Mouse (Mus musculus) lung, embryonic 14.5 days (tissue): ENCODE results near the gene Rgs6. TPM values are rescaled to one million over a fixed set of nuclear protein-coding genes. Genes with fewer than 3 reads are reported as not detected.

Experiments used
- ATAC-seq: fragments of 200-750 bp; cut with Nextera tagmentation; 2 replicates; pipeline ENCODE4 v1.8.0; 2017; ENCODE audit warnings: mild to moderate bottlenecking, moderate TSS enrichment, moderate library complexity; ENCODE audit not compliant: insufficient read depth
- DNase-seq: peaks from one replicate; pipeline ENCODE4 v3.0.0-alpha.2; 2015
- H3K27ac ChIP-seq: fragments of 300-500 bp; sonication (generic); 2 replicates; pipeline ENCODE4 v1.5.1; 2014; ENCODE audit warnings: low read depth, mild to moderate bottlenecking, moderate library complexity
- H3K27me3 ChIP-seq: fragments of 300-500 bp; sonication (generic); 2 replicates; pipeline ENCODE4 v1.6.1; 2014; ENCODE audit warnings: low read length, control low read depth; ENCODE audit not compliant: insufficient read depth
- H3K36me3 ChIP-seq: fragments of 300-500 bp; sonication (generic); 2 replicates; pipeline ENCODE4 v1.6.1; 2014; ENCODE audit warnings: control low read depth; ENCODE audit not compliant: insufficient read depth
- H3K4me1 ChIP-seq: fragments of 300-500 bp; sonication (generic); 2 replicates; pipeline ENCODE4 v1.6.1; 2014; ENCODE audit warnings: antibody characterized with exemption, control low read depth; ENCODE audit not compliant: insufficient read depth
- H3K4me2 ChIP-seq: fragments of 300-500 bp; sonication (generic); 2 replicates; pipeline ENCODE4 v1.6.1; 2014; ENCODE audit warnings: mild to moderate bottlenecking
- H3K4me3 ChIP-seq: fragments of 300-500 bp; sonication (generic); 2 replicates; pipeline ENCODE4 v1.5.1; 2014; ENCODE audit warnings: low read depth, low read length
- H3K9ac ChIP-seq: fragments of 300-500 bp; sonication (generic); 2 replicates; pipeline ENCODE4 v1.6.1; 2014
- H3K9me3 ChIP-seq: fragments of 300-500 bp; sonication (generic); 2 replicates; pipeline ENCODE4 v1.6.1; 2016; ENCODE audit warnings: low read depth, low read length, control low read depth
- CTCF ChIP-seq: IDR thresholded peaks from 2 replicates; pipeline ENCODE4 v1.5.1; 2016; ENCODE audit warnings: antibody characterized with exemption, low read depth
- WGBS: fragments of 180-500 bp; shearing (Covaris S2); extraction: QIAGEN DNeasy Blood & Tissue Kit; methylation state at CpG from one replicate; pipeline ENCODE4 v1.1.7; 2014; 5-methylcytosine and 5-hydroxymethylcytosine counted together
- polyA plus RNA-seq: library from polyadenylated mRNA; unstranded; fragments of >200 nt; fragmentation: Nextera tagmentation; extraction: Ambion mirVana; gene quantifications from 2 replicates; pipeline ENCODE4 v1.2.1, GENCODE M21; 2014

Gene Rgs6
- polyA plus RNA-seq, 1 experiment from 2014 or later = 2.8 TPM

DNA sequence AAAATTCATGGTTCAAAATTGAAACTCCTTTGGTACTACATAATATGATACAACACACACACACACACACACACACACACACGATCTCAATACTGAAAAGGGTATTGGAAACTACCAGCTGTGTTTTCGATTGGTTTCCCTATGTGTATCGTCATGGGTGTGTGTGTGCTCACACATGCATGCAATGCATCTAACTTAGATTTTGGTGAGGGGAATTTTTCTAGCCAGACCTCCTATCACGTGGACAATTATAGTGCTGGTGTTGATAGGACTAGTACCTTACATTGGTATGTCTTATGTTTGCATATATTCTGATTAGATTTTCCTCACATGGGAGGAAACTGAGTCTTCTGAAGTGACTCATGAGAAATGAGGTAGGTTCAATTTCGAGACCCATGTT, 192.8 kb downstream of the Rgs6 start:
- no peaks in the 10 kb centered on the region for H3K27me3 ChIP-seq
- DNase-seq (no peak), ATAC-seq (no peak)
- H3K4me2 ChIP-seq = no peak overlapping the region
- H3K4me1 ChIP-seq = no peaks in the 10 kb centered on the region
- no peaks in the 10 kb centered on the region for H3K9me3 ChIP-seq
- no peak overlapping the region for H3K9ac ChIP-seq
- TF ChIP-seq CTCF = no peak
- H3K36me3 ChIP-seq = no peaks in the 10 kb centered on the region
- WGBS = 85% methylated on average over 5 of the region's 5 CpGs
- no peak overlapping the region for H3K27ac ChIP-seq
- no peak overlapping the region for H3K4me3 ChIP-seq

DNA sequence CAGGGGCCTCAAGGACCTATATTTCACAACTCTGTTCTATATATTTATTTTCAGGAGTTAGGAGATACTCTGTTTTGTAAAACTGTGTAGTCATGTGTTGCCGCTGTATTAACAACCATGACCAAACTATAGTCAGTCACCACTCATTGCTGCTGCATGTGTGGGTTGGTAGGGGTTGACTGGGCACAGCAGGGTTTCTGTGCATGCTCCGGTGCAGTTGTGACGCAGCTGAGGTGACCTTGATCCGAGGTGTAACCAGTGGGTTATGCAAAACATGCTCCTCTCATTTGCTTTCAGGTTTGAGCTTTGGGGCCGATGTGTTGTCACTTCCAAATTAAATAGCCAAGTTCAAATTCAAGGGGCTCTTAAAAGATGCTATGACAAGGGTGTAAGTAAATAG, 193.3 kb downstream of the Rgs6 start:
- Histone ChIP-seq H3K9me3 (no peaks in the 10 kb centered on the region), H3K27ac (no peak overlapping the region), H3K4me3 (no peak overlapping the region), H3K36me3 (no peaks in the 10 kb centered on the region), H3K9ac (no peak overlapping the region), H3K4me2 (no peak overlapping the region), H3K27me3 (no peaks in the 10 kb centered on the region), H3K4me1 (no peaks in the 10 kb centered on the region)
- no peak for DNase-seq
- no peak for ATAC-seq
- WGBS = 85% methylated on average over 5 of the region's 5 CpGs
- no peak for TF ChIP-seq CTCF

DNA sequence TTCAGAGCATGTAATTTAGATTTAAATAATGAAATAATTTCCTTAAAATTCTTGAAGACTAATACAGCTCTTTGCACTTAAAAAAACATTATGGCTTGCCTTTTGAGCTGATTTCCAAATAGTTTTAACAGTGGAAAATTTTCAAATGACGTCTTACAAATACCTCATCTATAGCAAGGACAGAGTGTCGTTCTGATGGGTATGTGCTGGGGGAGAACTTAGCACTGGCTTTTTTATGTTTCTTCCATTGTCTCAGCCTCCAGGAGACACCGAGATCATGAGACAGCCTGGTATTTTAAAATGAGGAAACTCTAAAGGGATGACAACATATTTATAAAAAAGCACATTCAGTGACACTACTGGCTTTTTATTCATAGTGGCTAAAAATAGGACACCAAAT, 204.0 kb downstream of the Rgs6 start:
- H3K9me3 ChIP-seq = no peaks in the 10 kb centered on the region
- no peak overlapping the region for H3K27ac ChIP-seq
- no peak for ATAC-seq
- no peak overlapping the region for H3K4me2 ChIP-seq
- H3K36me3 ChIP-seq = no peaks in the 10 kb centered on the region
- H3K9ac ChIP-seq = no peak overlapping the region
- H3K27me3 ChIP-seq = no peaks in the 10 kb centered on the region
- H3K4me1 ChIP-seq = no peaks in the 10 kb centered on the region
- no peak overlapping the region for H3K4me3 ChIP-seq
- DNase-seq = no peak
- no peak for TF ChIP-seq CTCF
- WGBS = 46% methylated on average over 3 of the region's 3 CpGs

DNA sequence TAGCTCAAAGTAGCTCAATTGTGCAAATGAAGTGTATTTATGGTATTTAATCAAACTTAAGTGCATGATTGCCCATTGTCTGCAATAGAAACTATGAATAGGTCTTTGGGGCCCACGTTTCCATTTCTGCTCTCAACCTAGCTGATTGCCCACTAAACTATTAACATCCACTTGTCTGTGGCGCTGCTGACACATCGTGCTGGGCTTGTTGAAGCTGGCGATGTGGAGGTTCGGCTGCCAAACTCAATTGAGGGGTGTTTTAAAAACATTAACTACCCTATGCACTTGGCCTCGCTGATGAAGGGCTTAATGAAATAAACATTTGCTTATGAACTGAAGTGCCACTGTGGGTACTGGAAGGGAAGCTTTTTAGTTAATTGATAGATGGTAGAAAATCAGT, 211.8 kb downstream of the Rgs6 start:
- H3K4me2 ChIP-seq = no peak overlapping the region
- no peaks in the 10 kb centered on the region for H3K4me1 ChIP-seq
- DNase-seq (no peak), ATAC-seq (no peak)
- H3K4me3 ChIP-seq = no peak overlapping the region
- no peaks in the 10 kb centered on the region for H3K9me3 ChIP-seq
- H3K27ac ChIP-seq = no peak overlapping the region
- H3K9ac ChIP-seq = no peak overlapping the region
- 60% methylated on average over 6 of the region's 6 CpGs for WGBS
- no peaks in the 10 kb centered on the region for H3K27me3 ChIP-seq
- no peaks in the 10 kb centered on the region for H3K36me3 ChIP-seq
- TF ChIP-seq CTCF = no peak

DNA sequence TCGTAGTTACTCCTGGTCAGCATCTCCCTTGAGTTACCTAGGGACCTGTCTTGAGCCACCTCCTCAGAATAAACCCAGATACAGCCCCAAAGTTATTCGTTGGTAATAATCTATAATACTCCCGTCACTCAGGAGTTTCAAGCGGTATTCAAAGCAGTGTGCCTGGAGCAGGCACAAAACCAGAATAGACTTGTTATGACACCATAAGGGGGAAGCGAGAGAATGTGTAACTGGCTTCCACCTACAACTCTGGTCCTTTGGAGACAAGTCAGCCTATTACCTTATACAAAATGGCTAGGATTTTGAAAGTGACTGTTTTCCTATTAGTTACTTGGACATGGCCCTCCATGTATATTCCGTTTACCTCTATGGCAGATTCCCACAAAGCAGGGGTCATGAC, 213.6 kb downstream of the Rgs6 start:
- 83% methylated on average over 6 of the region's 6 CpGs for WGBS

DNA sequence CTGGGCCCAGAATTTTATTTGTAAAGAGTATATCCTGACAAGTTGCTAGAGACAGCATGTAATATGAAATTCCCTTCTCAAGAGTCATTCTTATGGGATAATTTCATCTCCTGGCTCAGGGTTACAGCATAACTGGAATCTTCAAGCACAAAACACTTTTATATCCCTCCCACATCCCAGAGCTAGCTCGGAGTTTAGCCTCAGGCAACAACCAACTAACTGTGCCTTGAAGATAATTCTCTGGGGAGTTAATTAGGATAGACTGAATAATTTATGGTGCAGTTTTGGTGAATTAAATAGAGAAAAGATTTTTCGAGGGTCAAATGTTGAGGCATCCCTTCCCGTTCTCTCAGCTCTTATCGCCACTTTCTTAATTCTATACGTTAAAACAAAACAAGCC, 214.6 kb downstream of the Rgs6 start:
- TF ChIP-seq CTCF = no peak
- no peak overlapping the region for H3K27ac ChIP-seq
- no peaks in the 10 kb centered on the region for H3K4me1 ChIP-seq
- H3K27me3 ChIP-seq = no peaks in the 10 kb centered on the region
- H3K36me3 ChIP-seq = no peaks in the 10 kb centered on the region
- H3K9me3 ChIP-seq = no peaks in the 10 kb centered on the region
- DNase-seq = no peak
- ATAC-seq = no peak
- WGBS = 82% methylated on average over 5 of the region's 5 CpGs
- H3K4me2 ChIP-seq = no peak overlapping the region
- H3K4me3 ChIP-seq = no peak overlapping the region
- no peak overlapping the region for H3K9ac ChIP-seq

More for the DNA sequence above, 213.6 kb downstream of the Rgs6 start:
- H3K36me3 ChIP-seq = no peaks in the 10 kb centered on the region
- no peak overlapping the region for H3K4me2 ChIP-seq
- no peak for TF ChIP-seq CTCF
- H3K9ac ChIP-seq = no peak overlapping the region
- no peaks in the 10 kb centered on the region for H3K27me3 ChIP-seq
- DNase-seq (no peak), ATAC-seq (no peak)
- H3K27ac ChIP-seq = no peak overlapping the region
- no peaks in the 10 kb centered on the region for H3K9me3 ChIP-seq
- no peaks in the 10 kb centered on the region for H3K4me1 ChIP-seq
- H3K4me3 ChIP-seq = no peak overlapping the region

DNA sequence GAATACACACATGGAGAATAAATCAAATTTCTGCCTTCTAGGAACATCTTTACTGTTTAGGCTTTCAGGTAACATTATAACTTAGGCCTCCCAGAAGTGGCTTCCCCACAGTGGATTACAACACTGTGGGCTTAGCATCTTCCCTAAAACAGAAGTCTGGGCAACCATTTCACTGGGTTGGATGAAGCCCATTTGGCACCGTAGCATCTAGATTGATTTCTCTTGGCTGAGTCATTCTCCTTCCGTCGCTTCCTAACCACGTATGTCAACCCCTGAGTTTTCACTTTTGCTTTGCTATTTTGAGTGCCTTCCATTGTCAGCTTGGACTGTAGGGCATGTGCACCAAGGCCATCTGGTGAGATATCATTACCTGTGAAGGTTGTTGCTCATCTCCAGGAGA, 217.1 kb downstream of the Rgs6 start:
- H3K27me3 ChIP-seq = no peaks in the 10 kb centered on the region
- H3K27ac ChIP-seq = no peak overlapping the region
- DNase-seq = no peak
- H3K4me2 ChIP-seq = no peak overlapping the region
- WGBS = 95% methylated on average over 4 of the region's 4 CpGs
- H3K4me3 ChIP-seq = no peak overlapping the region
- no peaks in the 10 kb centered on the region for H3K4me1 ChIP-seq
- no peak for TF ChIP-seq CTCF
- no peak for ATAC-seq
- H3K9ac ChIP-seq = no peak overlapping the region
- no peaks in the 10 kb centered on the region for H3K36me3 ChIP-seq
- no peaks in the 10 kb centered on the region for H3K9me3 ChIP-seq

DNA sequence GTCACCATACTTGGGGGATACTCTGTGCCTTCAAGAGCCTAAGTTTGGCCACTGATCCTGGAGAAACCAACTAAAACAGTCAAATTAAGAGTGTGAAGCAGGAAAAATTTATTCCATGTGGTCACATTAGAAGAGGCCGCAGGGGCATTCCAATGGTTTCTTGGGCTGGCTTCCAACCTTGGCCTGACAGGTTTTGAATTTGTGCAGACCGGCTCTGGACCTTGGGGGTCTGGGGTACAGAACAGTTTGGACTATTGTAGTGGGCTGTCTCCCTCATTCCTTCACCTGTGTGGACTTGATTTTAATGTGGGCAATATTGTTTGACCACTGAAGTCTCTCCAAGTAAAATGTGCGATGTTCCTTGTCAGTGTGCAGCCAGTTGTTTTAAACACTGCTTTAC, 222.5 kb downstream of the Rgs6 start:
- Histone ChIP-seq H3K27ac (no peak overlapping the region), H3K4me3 (no peak overlapping the region), H3K9ac (no peak overlapping the region), H3K4me2 (no peak overlapping the region), H3K4me1 (no peaks in the 10 kb centered on the region), H3K36me3 (no peaks in the 10 kb centered on the region), H3K9me3 (no peaks in the 10 kb centered on the region), H3K27me3 (no peaks in the 10 kb centered on the region)
- 82% methylated on average over 3 of the region's 3 CpGs for WGBS
- DNase-seq (no peak), ATAC-seq (no peak)
- no peak for TF ChIP-seq CTCF
